Mouse (Mus musculus) hindbrain, embryonic 12.5 days (tissue): ENCODE measurements around the gene Cdca3. TPM values are rescaled to one million over a fixed set of nuclear protein-coding genes. Genes with fewer than 3 reads are reported as not detected.

Experiments
- ATAC-seq: fragments of 200-750 bp; cut with Nextera tagmentation; 2 replicates; pipeline ENCODE4 v1.8.0; 2017; ENCODE audit warnings: moderate TSS enrichment; ENCODE audit not compliant: low FRiP score
- H3K27ac ChIP-seq: fragments of 300-500 bp; sonication (generic); 2 replicates; pipeline ENCODE4 v1.5.1; 2016; ENCODE audit warnings: mild to moderate bottlenecking
- H3K27me3 ChIP-seq: fragments of 300-500 bp; sonication (generic); 2 replicates; pipeline ENCODE4 v1.6.1; 2016; ENCODE audit warnings: mild to moderate bottlenecking
- H3K36me3 ChIP-seq: fragments of 300-500 bp; sonication (generic); 2 replicates; pipeline ENCODE4 v1.6.1; 2016; ENCODE audit warnings: mild to moderate bottlenecking
- H3K4me1 ChIP-seq: fragments of 300-500 bp; sonication (generic); 2 replicates; pipeline ENCODE4 v1.6.1; 2016
- H3K4me2 ChIP-seq: fragments of 300-500 bp; sonication (generic); replicated peaks from 2 replicates; pipeline ENCODE4 v1.6.1; 2016; ENCODE audit warnings: mild to moderate bottlenecking
- H3K4me3 ChIP-seq: fragments of 300-500 bp; sonication (generic); 2 replicates; pipeline ENCODE4 v1.5.1; 2016; ENCODE audit warnings: mild to moderate bottlenecking
- H3K9ac ChIP-seq: fragments of 300-500 bp; sonication (generic); 2 replicates; pipeline ENCODE4 v1.6.1; 2016; ENCODE audit warnings: mild to moderate bottlenecking, moderate library complexity
- H3K9me3 ChIP-seq: fragments of 300-500 bp; sonication (generic); replicated peaks from 2 replicates; pipeline ENCODE4 v1.6.1; 2016; ENCODE audit warnings: mild to moderate bottlenecking
- WGBS: fragments of 180-500 bp; shearing (Covaris S2); methylation state at CpG from one replicate; pipeline ENCODE4 v1.1.7; 2016; 5-methylcytosine and 5-hydroxymethylcytosine counted together
- polyA plus RNA-seq: library from polyadenylated mRNA; unstranded; fragments of >200 nt; fragmentation: Nextera tagmentation; extraction: Ambion mirVana; gene quantifications from 2 replicates; pipeline ENCODE4 v1.2.1, GENCODE M21; 2016

Cdca3 gene
- polyA plus RNA-seq, 1 experiment from 2014 or later, result 120 TPM

DNA sequence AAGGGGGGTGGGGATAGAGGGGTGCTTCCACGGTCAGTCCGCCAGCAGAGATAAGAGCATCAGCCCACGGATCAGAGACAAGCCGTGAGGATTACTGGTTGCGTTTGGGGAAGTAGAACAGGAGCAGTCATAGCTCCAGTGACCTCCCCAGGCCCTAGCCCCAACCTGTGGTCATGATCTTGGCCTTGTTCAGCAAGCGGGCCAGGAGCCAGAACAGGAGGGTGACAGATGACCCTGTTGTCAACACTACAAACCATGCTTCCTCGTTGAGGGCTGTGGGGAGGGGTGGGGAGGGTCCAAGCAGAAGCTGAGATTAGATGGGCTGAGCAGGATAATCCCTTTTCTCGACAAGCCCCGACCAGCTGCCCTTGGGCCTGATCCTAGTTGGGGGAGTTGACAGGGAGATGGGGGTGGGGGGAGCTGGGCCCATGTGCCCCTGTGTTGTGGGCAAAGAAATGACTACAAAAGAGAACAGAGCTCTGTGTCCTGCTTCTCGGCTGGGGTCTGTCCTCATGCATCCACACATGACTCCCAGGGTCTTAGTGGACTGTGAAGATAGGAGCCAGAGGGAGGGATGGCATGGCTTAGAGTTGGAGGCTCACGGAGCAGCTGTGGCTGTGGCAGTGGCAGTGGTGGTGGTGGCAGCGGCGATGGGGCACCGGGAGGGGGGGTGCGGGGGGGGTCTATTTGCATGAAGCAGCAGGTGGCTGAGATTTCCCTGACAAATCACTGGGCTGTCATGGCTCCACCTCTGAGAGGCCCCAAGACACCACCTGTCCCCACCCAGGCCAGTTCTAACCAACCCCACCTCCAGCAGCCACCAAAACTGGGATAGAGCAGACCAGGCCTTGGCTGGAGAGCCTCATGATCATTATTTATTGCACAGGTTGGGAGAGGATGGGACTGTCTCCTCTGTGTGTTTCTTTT lies 11.2 kb downstream of the Cdca3 start, which contains the start of gene Gnb3:
TSS of gene Gnb3 (minus strand) at position 35 of the 927 bp plus-strand sequence.
- no peak within 1 kb of the TSS for H3K4me3 ChIP-seq
- H3K36me3 ChIP-seq, result peaks cover 23% of the 10 kb centered on the region
- H3K4me2 ChIP-seq, result peak within 1 kb of the TSS; percentile 21; the same call in 1 of the 2 replicates
- H3K9me3 ChIP-seq, result no peaks in the 10 kb centered on the region
- peaks cover 8% of the 10 kb centered on the region; the same call in 1 of the 2 replicates for H3K27me3 ChIP-seq
- 0 out of 2 replicates have a peak within 1 kb of the TSS, but pooled peaks have one; percentile 40 for H3K27ac ChIP-seq
- peak within 1 kb of the TSS; percentile 47 for H3K9ac ChIP-seq
- 0 out of 2 replicates have a peak, but pooled peaks have one; percentile 7 for ATAC-seq
- 33% methylated on average over 15 of the region's 15 CpGs for WGBS
- H3K4me1 ChIP-seq, result peaks cover 19% of the 10 kb centered on the region

DNA sequence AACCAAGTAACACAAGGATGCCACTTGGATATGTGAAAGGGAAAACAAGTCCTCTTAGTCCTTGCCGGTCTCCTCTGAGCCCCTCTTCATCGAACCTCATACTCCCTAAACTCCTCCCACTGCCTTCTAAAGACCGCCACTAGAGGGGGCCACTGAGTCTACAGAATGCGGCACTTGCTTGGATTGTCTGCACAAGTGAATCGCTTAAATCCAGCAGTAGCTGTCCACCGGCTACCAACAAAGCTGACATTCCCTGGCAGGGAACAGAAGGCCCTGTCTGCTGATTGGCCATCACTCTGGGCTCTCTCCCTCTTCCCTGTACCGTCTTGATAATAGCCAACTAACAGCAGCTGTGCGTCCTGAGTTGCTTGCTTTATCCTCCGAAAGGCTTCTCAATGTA lies 18.0 kb downstream of the Cdca3 start:
- 10% methylated on average over 9 of the region's 9 CpGs for WGBS
- Histone ChIP-seq H3K4me2 (no peak overlapping the region), H3K4me1 (peaks cover 5% of the 10 kb centered on the region; the same call in 1 of the 2 replicates), H3K9ac (0 out of 2 replicates have a peak overlapping the region, but pooled peaks have one; percentile 15), H3K9me3 (no peaks in the 10 kb centered on the region), H3K36me3 (peaks cover 14% of the 10 kb centered on the region), H3K27ac (peak overlapping the region; percentile 58; the same call in 1 of the 2 replicates), H3K27me3 (no peaks in the 10 kb centered on the region; the same call in 1 of the 2 replicates), H3K4me3 (no peak overlapping the region)
- ATAC-seq, result peak; percentile 88

DNA sequence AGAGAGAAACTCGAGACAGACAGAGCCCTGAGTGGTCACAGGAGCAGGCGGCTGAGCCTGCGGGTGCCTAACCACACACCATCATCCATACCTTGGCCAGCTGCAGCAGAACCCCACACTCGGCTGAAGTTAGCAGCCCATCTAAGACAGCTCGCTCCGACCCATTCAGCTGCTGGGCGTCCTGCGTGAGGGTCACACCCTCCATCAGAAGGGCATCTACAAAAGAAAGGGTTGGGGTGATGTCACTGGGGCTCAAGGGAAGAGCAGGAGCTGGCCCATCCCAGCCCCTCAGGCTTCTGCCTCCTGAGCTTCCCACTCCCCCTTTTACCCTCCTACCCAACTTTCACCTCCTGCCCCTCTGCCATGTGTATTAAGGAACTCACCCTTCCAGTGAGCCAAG lies 21.2 kb downstream of the Cdca3 start:
- 48% methylated on average over 8 of the region's 8 CpGs for WGBS
- H3K4me1 ChIP-seq, result peaks cover 8% of the 10 kb centered on the region

DNA sequence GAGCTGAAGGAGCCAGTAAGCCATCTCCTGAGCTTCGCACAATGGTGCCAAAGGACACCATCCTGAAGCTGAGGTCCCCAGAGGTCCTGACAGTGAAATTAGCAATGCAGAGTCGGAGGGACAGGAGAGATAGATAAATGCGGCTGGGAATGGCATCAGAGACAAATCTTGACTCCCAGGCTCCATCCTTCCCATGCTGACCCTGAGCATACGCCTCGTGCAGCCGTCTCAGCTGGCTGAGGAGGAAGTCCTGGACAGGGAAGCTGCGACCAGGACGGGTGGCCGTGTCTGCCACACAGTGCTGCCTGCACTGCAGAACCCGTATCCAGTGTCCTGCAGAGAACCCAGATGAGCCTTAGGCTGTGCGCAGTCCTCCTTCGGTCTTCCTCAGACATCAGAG lies 25.3 kb downstream of the Cdca3 start:
- ATAC-seq, result no peak
- 78% methylated on average over 12 of the region's 12 CpGs for WGBS

More for the DNA sequence above, 21.2 kb downstream of the Cdca3 start:
- H3K9me3 ChIP-seq, result no peaks in the 10 kb centered on the region
- H3K4me2 ChIP-seq, result no peak overlapping the region
- H3K4me3 ChIP-seq, result no peak overlapping the region
- H3K9ac ChIP-seq, result no peak overlapping the region
- H3K36me3 ChIP-seq, result peaks cover 4% of the 10 kb centered on the region
- no peak for ATAC-seq
- no peaks in the 10 kb centered on the region; the same call in 1 of the 2 replicates for H3K27me3 ChIP-seq
- H3K27ac ChIP-seq, result no peak overlapping the region

DNA sequence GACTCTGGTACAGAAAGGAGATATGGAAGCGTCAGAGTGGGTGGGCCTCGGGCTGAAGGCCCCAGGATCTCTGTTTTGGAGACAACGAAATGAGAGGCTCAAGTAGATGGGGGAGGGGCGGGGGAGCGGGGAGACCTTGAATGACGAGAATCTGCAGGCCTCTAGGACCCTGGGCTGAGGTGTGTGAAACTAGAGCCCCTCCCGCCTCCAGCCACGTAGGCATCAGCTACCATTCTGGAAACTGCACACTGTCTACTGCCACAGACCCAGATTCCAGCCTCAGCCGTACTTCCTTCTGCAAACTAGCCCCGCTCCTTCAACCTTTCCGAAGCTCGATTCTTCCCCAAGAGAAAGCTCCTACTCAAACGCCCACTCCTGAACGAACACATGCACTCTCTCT lies 27.0 kb downstream of the Cdca3 start:
- H3K4me2 ChIP-seq, result peak overlapping the region; percentile 71
- H3K9me3 ChIP-seq, result no peaks in the 10 kb centered on the region
- WGBS, result 11% methylated on average over 14 of the region's 14 CpGs
- peaks cover 11% of the 10 kb centered on the region; the same call in 1 of the 2 replicates for H3K27me3 ChIP-seq
- H3K4me3 ChIP-seq, result peak overlapping the region; percentile 66
- peak overlapping the region; percentile 88 for H3K9ac ChIP-seq
- H3K36me3 ChIP-seq, result peaks cover 4% of the 10 kb centered on the region
- H3K27ac ChIP-seq, result peak overlapping the region; percentile 95
- peaks cover 48% of the 10 kb centered on the region for H3K4me1 ChIP-seq
- peak; percentile 59 for ATAC-seq

More for the DNA sequence above, 25.3 kb downstream of the Cdca3 start:
- Histone ChIP-seq H3K27me3 (peaks cover 11% of the 10 kb centered on the region), H3K4me2 (no peak overlapping the region), H3K4me1 (peaks cover 33% of the 10 kb centered on the region), H3K9me3 (no peaks in the 10 kb centered on the region), H3K4me3 (no peak overlapping the region), H3K36me3 (peaks cover 4% of the 10 kb centered on the region), H3K27ac (no peak overlapping the region), H3K9ac (no peak overlapping the region)

DNA sequence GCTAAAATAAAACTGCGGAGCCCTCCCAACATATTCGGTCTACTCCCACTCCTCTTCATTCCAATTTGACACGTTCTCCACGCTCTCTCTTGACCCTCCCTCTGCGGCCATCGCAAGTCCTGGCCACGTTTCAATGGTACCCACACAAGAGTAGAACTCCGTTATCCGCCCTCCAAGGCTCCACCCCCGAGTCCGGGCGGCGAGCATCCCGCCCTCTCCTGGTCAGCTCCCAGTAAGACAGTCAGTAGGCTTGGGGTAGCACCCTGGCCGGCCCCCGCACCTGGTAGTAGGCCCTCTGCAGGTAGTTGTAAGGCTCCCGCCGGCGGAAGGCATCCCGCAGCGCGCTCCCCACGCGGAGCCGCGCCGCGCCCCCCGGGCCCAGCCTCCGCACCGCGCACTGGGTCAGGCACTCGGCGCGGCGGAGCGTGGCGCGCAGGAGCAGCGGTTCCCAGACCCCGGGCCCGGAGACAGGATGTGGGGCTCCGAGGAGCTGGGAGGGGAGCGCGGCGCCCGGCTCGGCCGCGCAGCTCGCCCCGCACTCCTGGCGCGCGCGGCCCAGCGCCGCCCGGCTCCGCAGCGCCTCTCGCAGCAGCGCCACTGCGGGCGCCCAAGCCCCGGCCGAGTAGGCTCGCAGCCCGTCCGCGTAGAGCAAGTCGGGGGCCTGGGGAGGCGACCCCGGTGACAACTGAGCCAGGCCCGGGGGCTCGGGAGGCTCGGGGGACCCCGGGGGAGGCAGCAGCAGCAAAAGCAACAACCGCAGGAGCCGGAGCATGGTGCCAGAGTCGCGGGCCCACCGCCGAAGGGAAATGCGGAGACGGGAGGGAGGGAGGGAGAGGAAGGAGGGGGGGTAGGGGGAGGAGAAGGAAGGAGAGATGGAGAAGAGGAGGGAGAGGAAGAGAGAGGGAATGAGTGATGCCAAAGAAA lies 27.8 kb downstream of the Cdca3 start, which contains the start of gene P3h3:
TSS of gene P3h3 (minus strand) at position 837 of the 924 bp plus-strand sequence.
- Histone ChIP-seq H3K4me3 (peak within 1 kb of the TSS; percentile 66), H3K4me2 (peak within 1 kb of the TSS; percentile 71), H3K27ac (peak within 1 kb of the TSS; percentile 95), H3K9ac (peak within 1 kb of the TSS; percentile 88), H3K9me3 (no peaks in the 10 kb centered on the region), H3K4me1 (peaks cover 56% of the 10 kb centered on the region), H3K36me3 (peaks cover 4% of the 10 kb centered on the region), H3K27me3 (peaks cover 11% of the 10 kb centered on the region; the same call in 1 of the 2 replicates)
- under 1% methylated on average over 73 of the region's 86 CpGs for WGBS
- peak; percentile 91 for ATAC-seq

DNA sequence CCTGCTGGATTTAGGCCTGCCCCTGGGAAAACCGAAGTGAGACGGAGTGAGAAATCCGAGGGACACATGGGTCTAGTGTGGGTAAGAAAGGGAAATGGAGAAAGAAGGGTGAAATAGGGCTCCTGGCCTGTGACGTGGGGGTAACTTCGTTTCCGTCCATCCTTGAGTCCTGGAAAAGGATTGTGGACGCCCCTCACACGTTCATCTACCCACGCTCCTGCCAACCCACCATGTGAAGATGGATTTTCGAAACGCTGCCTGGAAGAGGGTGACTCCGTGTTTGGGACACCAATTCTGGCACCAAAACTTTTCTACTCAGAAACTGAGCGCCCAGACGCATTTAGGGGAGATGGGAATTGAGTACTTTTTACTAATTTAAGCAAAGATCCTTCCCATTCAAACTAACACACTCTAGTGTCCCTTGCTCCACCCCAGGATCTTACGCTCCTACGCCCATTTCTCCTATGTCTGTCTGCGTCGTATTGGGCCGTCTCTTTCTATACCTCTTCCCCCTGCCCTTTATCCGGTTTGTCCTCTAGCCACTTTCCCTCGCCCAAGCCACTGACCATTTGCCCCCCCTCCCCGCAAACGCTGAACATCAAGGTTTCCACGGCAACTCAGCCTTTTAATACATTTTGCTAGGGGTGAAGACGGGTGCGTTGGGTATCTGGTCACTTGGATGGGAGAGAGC lies 28.6 kb downstream of the Cdca3 start:
- H3K4me3 ChIP-seq, result peak overlapping the region; percentile 66
- no peaks in the 10 kb centered on the region for H3K9me3 ChIP-seq
- H3K27me3 ChIP-seq, result peaks cover 11% of the 10 kb centered on the region; the same call in 1 of the 2 replicates
- H3K27ac ChIP-seq, result peak overlapping the region; percentile 95
- 22% methylated on average over 26 of the region's 26 CpGs for WGBS
- H3K4me2 ChIP-seq, result peak overlapping the region; percentile 71
- no peaks in the 10 kb centered on the region for H3K36me3 ChIP-seq
- peaks cover 64% of the 10 kb centered on the region for H3K4me1 ChIP-seq
- ATAC-seq, result no peak; the same call in 1 of the 2 replicates
- peak overlapping the region; percentile 88 for H3K9ac ChIP-seq

DNA sequence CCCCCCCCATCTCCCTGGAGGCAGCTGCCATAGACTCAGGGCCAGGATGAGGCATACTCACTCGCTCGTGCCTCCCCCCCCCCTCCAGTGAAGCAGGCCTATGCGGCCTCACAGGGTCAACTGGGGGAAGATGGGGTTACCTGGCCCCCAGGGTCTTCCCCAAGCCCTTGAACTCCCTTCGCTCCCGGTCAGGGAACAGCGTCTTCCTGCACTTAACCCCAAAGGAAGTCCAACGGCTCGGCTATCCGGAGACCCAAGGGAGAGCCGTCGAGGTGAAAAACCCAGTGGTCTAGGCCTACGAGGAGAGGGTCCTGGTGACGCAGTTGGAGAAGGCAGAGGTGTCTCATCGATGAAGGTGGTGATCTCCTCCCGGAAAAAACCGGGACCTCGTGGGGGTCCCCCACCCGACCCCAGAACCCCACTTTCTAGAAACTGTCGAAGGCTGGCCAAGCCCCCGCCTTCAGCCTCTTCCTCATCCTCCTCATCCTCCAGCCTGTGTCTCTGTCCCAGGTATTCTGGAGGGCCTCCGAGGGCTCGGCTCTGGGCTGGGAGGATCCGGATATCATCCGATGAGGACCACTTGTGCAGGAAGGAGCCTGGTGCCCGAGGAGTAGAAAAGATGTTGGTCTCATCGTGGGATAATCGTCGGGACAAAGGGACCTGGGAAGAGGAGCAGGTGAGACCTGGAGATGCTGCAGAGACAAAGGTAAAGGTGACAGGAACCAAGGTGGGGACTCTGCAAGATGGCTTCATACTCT lies 29.4 kb downstream of the Cdca3 start:
- peak overlapping the region; percentile 66; the same call in 1 of the 2 replicates for H3K4me3 ChIP-seq
- no peaks in the 10 kb centered on the region for H3K9me3 ChIP-seq
- peaks cover 68% of the 10 kb centered on the region for H3K4me1 ChIP-seq
- no peak for ATAC-seq
- peak overlapping the region; percentile 14; the same call in 1 of the 2 replicates for H3K27ac ChIP-seq
- WGBS, result 73% methylated on average over 28 of the region's 28 CpGs
- peaks cover 11% of the 10 kb centered on the region; the same call in 1 of the 2 replicates for H3K27me3 ChIP-seq
- H3K36me3 ChIP-seq, result no peaks in the 10 kb centered on the region
- peak overlapping the region; percentile 88; the same call in 1 of the 2 replicates for H3K9ac ChIP-seq
- peak overlapping the region; percentile 71 for H3K4me2 ChIP-seq

DNA sequence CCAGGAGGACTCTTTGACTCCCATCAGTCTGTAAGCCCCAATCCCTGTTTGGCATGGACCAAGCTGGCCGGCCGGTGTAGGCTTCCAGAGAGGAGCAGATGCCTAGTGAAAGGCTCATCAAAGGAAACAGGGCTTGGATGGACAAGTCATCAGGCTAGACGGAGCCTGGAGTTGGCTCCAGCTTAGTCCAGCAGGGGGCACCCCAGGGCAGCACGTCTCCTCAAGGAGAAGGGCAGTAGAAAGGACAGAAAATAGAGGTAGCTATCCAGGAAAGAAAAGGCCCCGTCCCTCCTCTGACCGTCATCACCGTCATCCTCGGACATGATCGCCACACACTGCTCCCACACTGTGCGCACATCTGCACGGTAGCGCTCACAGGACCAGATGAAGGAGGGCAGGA lies 30.4 kb downstream of the Cdca3 start:
- H3K27me3 ChIP-seq, result peaks cover 11% of the 10 kb centered on the region; the same call in 1 of the 2 replicates
- no peaks in the 10 kb centered on the region for H3K36me3 ChIP-seq
- H3K4me2 ChIP-seq, result peak overlapping the region; percentile 34
- H3K4me1 ChIP-seq, result peaks cover 78% of the 10 kb centered on the region
- ATAC-seq, result 0 out of 2 replicates have a peak, but pooled peaks have one; percentile 4
- H3K4me3 ChIP-seq, result no peak overlapping the region
- peak overlapping the region; percentile 80 for H3K27ac ChIP-seq
- no peaks in the 10 kb centered on the region for H3K9me3 ChIP-seq
- peak overlapping the region; percentile 47 for H3K9ac ChIP-seq
- 12% methylated on average over 12 of the region's 12 CpGs for WGBS

DNA sequence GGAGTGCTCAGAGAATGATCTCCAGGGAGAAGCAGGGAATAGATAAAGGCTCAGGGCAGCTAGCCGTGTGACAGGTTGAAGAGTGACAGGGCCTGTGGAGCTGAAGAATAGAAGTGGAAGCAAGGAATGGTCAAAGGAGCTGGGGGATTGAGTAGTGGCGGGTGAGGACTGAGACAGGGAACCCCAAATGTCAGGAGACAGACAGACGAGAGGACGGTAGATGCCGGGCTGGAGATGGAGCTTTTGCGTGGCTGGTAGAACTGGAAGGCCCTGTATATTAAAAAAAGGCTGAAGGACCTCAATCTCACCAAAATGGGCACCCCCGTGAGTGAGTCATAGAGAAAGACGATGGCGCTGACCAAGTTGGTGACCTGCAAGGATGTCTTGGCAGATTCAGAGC lies 31.2 kb downstream of the Cdca3 start:
- peak overlapping the region; percentile 29; the same call in 1 of the 2 replicates for H3K9ac ChIP-seq
- peaks cover 11% of the 10 kb centered on the region; the same call in 1 of the 2 replicates for H3K27me3 ChIP-seq
- ATAC-seq, result no peak
- H3K36me3 ChIP-seq, result no peaks in the 10 kb centered on the region
- WGBS, result 75% methylated on average over 9 of the region's 9 CpGs
- peaks cover 81% of the 10 kb centered on the region for H3K4me1 ChIP-seq
- no peak overlapping the region for H3K4me2 ChIP-seq
- no peak overlapping the region for H3K4me3 ChIP-seq
- H3K9me3 ChIP-seq, result no peaks in the 10 kb centered on the region
- H3K27ac ChIP-seq, result peak overlapping the region; percentile 80
